Mouse (Mus musculus): ENCODE measurements at regions not wholly inside any gene's neighbourhood (a gene's known extent, or its start where the extent isn't known, plus 50 kb on each side); places are given as distances from the start of the nearest gene placed in this dataset.
"Not testable (repeated sequence)": the region's sequence is repeated elsewhere in the genome, so short reads cannot be mapped to it uniquely, and the experiment has no call there.

- ATAC-seq (ENCODE audit: low FRiP score, low TSS enrichment), result no peak
- H3K36me3 ChIP-seq (ENCODE audit: control insufficient read depth, insufficient read depth, low read length), result no peaks in the 10 kb centered on the region
- H3K9ac ChIP-seq (replicated peaks; ENCODE audit: low read length), result no peak overlapping the region
- WGBS, result 23% methylated on average over 3 of the region's 3 CpGs
- H3K27ac ChIP-seq (replicated peaks; ENCODE audit: low read depth, low read length), result no peak overlapping the region
- H3K4me1 ChIP-seq (ENCODE audit: control insufficient read depth, insufficient read depth, low read length), result 0 out of 2 replicates have a peak, but pooled peaks cover 3% of the 10 kb centered on the region
- no peaks in the 10 kb centered on the region for H3K27me3 ChIP-seq (ENCODE audit: control insufficient read depth, insufficient read depth, low read length)
- H3K9me3 ChIP-seq (ENCODE audit: control insufficient read depth, low read length), result no peaks in the 10 kb centered on the region
- peak; percentile 65 for DNase-seq
- no peak overlapping the region for H3K4me2 ChIP-seq (ENCODE audit: low read length)
- no peak overlapping the region for H3K4me3 ChIP-seq (replicated peaks; ENCODE audit: low read depth, low read length)
These were observed 307.0 kb upstream of the Lrrn1 start for GRCm38 (mm10) chr6:107222602-107223001.

- H3K9me3 ChIP-seq (ENCODE audit: control insufficient read depth, low read length); H3K36me3 ChIP-seq (ENCODE audit: control insufficient read depth, insufficient read depth, low read length); H3K27me3 ChIP-seq (ENCODE audit: control insufficient read depth, insufficient read depth, low read length); DNase-seq; H3K4me3 ChIP-seq (replicated peaks; ENCODE audit: low read depth, low read length); H3K4me1 ChIP-seq (ENCODE audit: control insufficient read depth, insufficient read depth, low read length); H3K9ac ChIP-seq (replicated peaks; ENCODE audit: low read length); H3K27ac ChIP-seq (replicated peaks; ENCODE audit: low read depth, low read length); ATAC-seq (ENCODE audit: low FRiP score, low TSS enrichment); H3K4me2 ChIP-seq (ENCODE audit: low read length): not testable (repeated sequence)
- WGBS, result 89% methylated on average over 6 of the region's 6 CpGs
These were observed 299.7 kb upstream of the Lrrn1 start for GRCm38 (mm10) chr6:107229843-107230242.

GRCm38 (mm10) chr6:107237692-107238091 lies 291.9 kb upstream of the Lrrn1 start:
- H3K9me3 ChIP-seq (ENCODE audit: control insufficient read depth, low read length), result no peaks in the 10 kb centered on the region
- no peak overlapping the region for H3K27ac ChIP-seq (replicated peaks; ENCODE audit: low read depth, low read length)
- H3K4me1 ChIP-seq (ENCODE audit: control insufficient read depth, insufficient read depth, low read length), result no peaks in the 10 kb centered on the region
- no peaks in the 10 kb centered on the region for H3K36me3 ChIP-seq (ENCODE audit: control insufficient read depth, insufficient read depth, low read length)
- no peak overlapping the region for H3K9ac ChIP-seq (replicated peaks; ENCODE audit: low read length)
- H3K4me3 ChIP-seq (replicated peaks; ENCODE audit: low read depth, low read length), result no peak overlapping the region
- DNase-seq, result peak; percentile 20
- no peak for ATAC-seq (ENCODE audit: low FRiP score, low TSS enrichment)
- H3K4me2 ChIP-seq (ENCODE audit: low read length), result no peak overlapping the region
- no peaks in the 10 kb centered on the region for H3K27me3 ChIP-seq (ENCODE audit: control insufficient read depth, insufficient read depth, low read length)
- 76% methylated on average over 3 of the region's 3 CpGs for WGBS

GRCm38 (mm10) chr6:107243981-107244380 lies 285.6 kb upstream of the Lrrn1 start:
- WGBS, result 95% methylated on average over 3 of the region's 3 CpGs
- Histone ChIP-seq H3K27me3 (ENCODE audit: control insufficient read depth, insufficient read depth, low read length) (no peaks in the 10 kb centered on the region), H3K9ac (replicated peaks; ENCODE audit: low read length) (no peak overlapping the region), H3K27ac (replicated peaks; ENCODE audit: low read depth, low read length) (no peak overlapping the region), H3K36me3 (ENCODE audit: control insufficient read depth, insufficient read depth, low read length) (no peaks in the 10 kb centered on the region), H3K4me1 (ENCODE audit: control insufficient read depth, insufficient read depth, low read length) (no peaks in the 10 kb centered on the region), H3K4me2 (ENCODE audit: low read length) (no peak overlapping the region), H3K4me3 (replicated peaks; ENCODE audit: low read depth, low read length) (no peak overlapping the region), H3K9me3 (ENCODE audit: control insufficient read depth, low read length) (no peaks in the 10 kb centered on the region)
- no peak for DNase-seq
- no peak for ATAC-seq (ENCODE audit: low FRiP score, low TSS enrichment)

- no peak overlapping the region for H3K27ac ChIP-seq (replicated peaks; ENCODE audit: low read depth, low read length)
- no peaks in the 10 kb centered on the region for H3K9me3 ChIP-seq (ENCODE audit: control insufficient read depth, low read length)
- no peak overlapping the region for H3K9ac ChIP-seq (replicated peaks; ENCODE audit: low read length)
- WGBS, result 96% methylated on average over 15 of the region's 15 CpGs
- no peaks in the 10 kb centered on the region for H3K27me3 ChIP-seq (ENCODE audit: control insufficient read depth, insufficient read depth, low read length)
- no peaks in the 10 kb centered on the region for H3K36me3 ChIP-seq (ENCODE audit: control insufficient read depth, insufficient read depth, low read length)
- no peak overlapping the region for H3K4me3 ChIP-seq (replicated peaks; ENCODE audit: low read depth, low read length)
- no peak overlapping the region for H3K4me2 ChIP-seq (ENCODE audit: low read length)
- H3K4me1 ChIP-seq (ENCODE audit: control insufficient read depth, insufficient read depth, low read length), result no peaks in the 10 kb centered on the region
- DNase-seq (no peak), ATAC-seq (ENCODE audit: low FRiP score, low TSS enrichment) (no peak)
These were observed 249.2 kb upstream of the Lrrn1 start for GRCm38 (mm10) chr6:107280348-107280747.

GRCm38 (mm10) chr6:107290850-107291249 lies 238.7 kb upstream of the Lrrn1 start:
- Histone ChIP-seq H3K9me3 (ENCODE audit: control insufficient read depth, low read length) (no peaks in the 10 kb centered on the region), H3K36me3 (ENCODE audit: control insufficient read depth, insufficient read depth, low read length) (no peaks in the 10 kb centered on the region), H3K4me1 (ENCODE audit: control insufficient read depth, insufficient read depth, low read length) (no peaks in the 10 kb centered on the region), H3K27ac (replicated peaks; ENCODE audit: low read depth, low read length) (no peak overlapping the region), H3K4me2 (ENCODE audit: low read length) (no peak overlapping the region), H3K9ac (replicated peaks; ENCODE audit: low read length) (no peak overlapping the region), H3K27me3 (ENCODE audit: control insufficient read depth, insufficient read depth, low read length) (no peaks in the 10 kb centered on the region), H3K4me3 (replicated peaks; ENCODE audit: low read depth, low read length) (no peak overlapping the region)
- WGBS, result 91% methylated on average over 3 of the region's 3 CpGs
- no peak for DNase-seq
- no peak for ATAC-seq (ENCODE audit: low FRiP score, low TSS enrichment)

GRCm38 (mm10) chr6:107303676-107304369 lies 225.7 kb upstream of the Lrrn1 start:
- no peaks in the 10 kb centered on the region for H3K9me3 ChIP-seq (ENCODE audit: control insufficient read depth, low read length)
- peak; percentile 78 for ATAC-seq (ENCODE audit: low FRiP score, low TSS enrichment)
- no peak overlapping the region for H3K27ac ChIP-seq (replicated peaks; ENCODE audit: low read depth, low read length)

GRCm38 (mm10) chr6:107319565-107319964 lies 210.0 kb upstream of the Lrrn1 start:
- no peak overlapping the region for H3K4me2 ChIP-seq (ENCODE audit: low read length)
- H3K27ac ChIP-seq (replicated peaks; ENCODE audit: low read depth, low read length), result no peak overlapping the region
- H3K9ac ChIP-seq (replicated peaks; ENCODE audit: low read length), result no peak overlapping the region
- WGBS, result 96% methylated on average over 1 of the region's 1 CpGs
- no peaks in the 10 kb centered on the region for H3K36me3 ChIP-seq (ENCODE audit: control insufficient read depth, insufficient read depth, low read length)
- DNase-seq (no peak), ATAC-seq (ENCODE audit: low FRiP score, low TSS enrichment) (no peak)
- H3K4me1 ChIP-seq (ENCODE audit: control insufficient read depth, insufficient read depth, low read length), result no peaks in the 10 kb centered on the region
- no peaks in the 10 kb centered on the region for H3K9me3 ChIP-seq (ENCODE audit: control insufficient read depth, low read length)
- no peaks in the 10 kb centered on the region for H3K27me3 ChIP-seq (ENCODE audit: control insufficient read depth, insufficient read depth, low read length)
- H3K4me3 ChIP-seq (replicated peaks; ENCODE audit: low read depth, low read length), result no peak overlapping the region

More at GRCm38 (mm10) chr6:107303676-107304369, 225.7 kb upstream of the Lrrn1 start:
- peak; percentile 67 for DNase-seq
- H3K27me3 ChIP-seq (ENCODE audit: control insufficient read depth, insufficient read depth, low read length), result no peaks in the 10 kb centered on the region
- no peak overlapping the region for H3K9ac ChIP-seq (replicated peaks; ENCODE audit: low read length)
- 68% methylated on average over 1 of the region's 1 CpGs for WGBS
- no peak overlapping the region for H3K4me2 ChIP-seq (ENCODE audit: low read length)
- no peaks in the 10 kb centered on the region for H3K36me3 ChIP-seq (ENCODE audit: control insufficient read depth, insufficient read depth, low read length)
- H3K4me3 ChIP-seq (replicated peaks; ENCODE audit: low read depth, low read length), result no peak overlapping the region
- no peaks in the 10 kb centered on the region for H3K4me1 ChIP-seq (ENCODE audit: control insufficient read depth, insufficient read depth, low read length)

- Histone ChIP-seq H3K27ac (replicated peaks; ENCODE audit: low read depth, low read length) (no peak overlapping the region), H3K36me3 (ENCODE audit: control insufficient read depth, insufficient read depth, low read length) (no peaks in the 10 kb centered on the region), H3K9me3 (ENCODE audit: control insufficient read depth, low read length) (no peaks in the 10 kb centered on the region), H3K9ac (replicated peaks; ENCODE audit: low read length) (no peak overlapping the region), H3K4me2 (ENCODE audit: low read length) (no peak overlapping the region), H3K27me3 (ENCODE audit: control insufficient read depth, insufficient read depth, low read length) (no peaks in the 10 kb centered on the region), H3K4me1 (ENCODE audit: control insufficient read depth, insufficient read depth, low read length) (no peaks in the 10 kb centered on the region), H3K4me3 (replicated peaks; ENCODE audit: low read depth, low read length) (no peak overlapping the region)
- 59% methylated on average over 4 of the region's 4 CpGs for WGBS
- ATAC-seq (ENCODE audit: low FRiP score, low TSS enrichment), result no peak
- DNase-seq, result peak; percentile 9
These were observed 179.1 kb upstream of the Lrrn1 start for GRCm38 (mm10) chr6:107350503-107350902.

All from midbrain, embryonic 14.5 days (tissue).